Mouse (Mus musculus) neural tube, embryonic 10.5 days (tissue): ENCODE measurements around the gene Zfpm1.

Experiments used
- DNase-seq: peaks from one replicate; pipeline ENCODE4 v3.0.0-alpha.2; 2017; ENCODE audit warnings: low spot score; ENCODE audit errors: extremely low spot score

Gene Zfpm1

GRCm38 (mm10) chr8:122296173-122297001 lies 14.4 kb downstream of the Zfpm1 start:
- no peak for DNase-seq

- DNase-seq: no peak
These were observed 17.8 kb downstream of the Zfpm1 start for GRCm38 (mm10) chr8:122299581-122300254.

- DNase-seq: no peak
These were observed 19.1 kb downstream of the Zfpm1 start for GRCm38 (mm10) chr8:122301081-122301480.

- no peak for DNase-seq
These were observed 19.9 kb downstream of the Zfpm1 start for GRCm38 (mm10) chr8:122301866-122302265.

- no peak for DNase-seq
These were observed 21.5 kb downstream of the Zfpm1 start for GRCm38 (mm10) chr8:122303451-122303850.

GRCm38 (mm10) chr8:122304058-122304457 lies 22.1 kb downstream of the Zfpm1 start:
- no peak for DNase-seq

GRCm38 (mm10) chr8:122306660-122307399 lies 24.9 kb downstream of the Zfpm1 start:
- DNase-seq: no peak

GRCm38 (mm10) chr8:122307836-122308235 lies 25.9 kb downstream of the Zfpm1 start:
- no peak for DNase-seq

- no peak for DNase-seq
These were observed 27.3 kb downstream of the Zfpm1 start for GRCm38 (mm10) chr8:122309272-122309671.

GRCm38 (mm10) chr8:122311115-122311514 lies 29.2 kb downstream of the Zfpm1 start:
- no peak for DNase-seq

GRCm38 (mm10) chr8:122312553-122312952 lies 30.6 kb downstream of the Zfpm1 start:
- no peak for DNase-seq

- no peak for DNase-seq
These were observed 31.4 kb downstream of the Zfpm1 start for GRCm38 (mm10) chr8:122313310-122313709.

GRCm38 (mm10) chr8:122314899-122315496 lies 33.1 kb downstream of the Zfpm1 start:
- DNase-seq: no peak

- DNase-seq: no peak
These were observed 34.5 kb downstream of the Zfpm1 start for GRCm38 (mm10) chr8:122316402-122316801.

GRCm38 (mm10) chr8:122317918-122318475 lies 36.1 kb downstream of the Zfpm1 start:
- DNase-seq: no peak

- DNase-seq: no peak
These were observed 37.2 kb downstream of the Zfpm1 start for GRCm38 (mm10) chr8:122319045-122319707.

- no peak for DNase-seq
These were observed 37.8 kb downstream of the Zfpm1 start for GRCm38 (mm10) chr8:122319708-122320075.

- DNase-seq: no peak
These were observed 38.6 kb downstream of the Zfpm1 start for GRCm38 (mm10) chr8:122320541-122320940.

- no peak for DNase-seq
These were observed 39.5 kb downstream of the Zfpm1 start for GRCm38 (mm10) chr8:122321455-122321921.

GRCm38 (mm10) chr8:122322126-122322525 lies 40.2 kb downstream of the Zfpm1 start:
- DNase-seq: no peak

- no peak for DNase-seq
These were observed 40.9 kb downstream of the Zfpm1 start for GRCm38 (mm10) chr8:122322792-122323191.
